Mouse (Mus musculus): ENCODE measurements around the gene Runx2.

DNA sequence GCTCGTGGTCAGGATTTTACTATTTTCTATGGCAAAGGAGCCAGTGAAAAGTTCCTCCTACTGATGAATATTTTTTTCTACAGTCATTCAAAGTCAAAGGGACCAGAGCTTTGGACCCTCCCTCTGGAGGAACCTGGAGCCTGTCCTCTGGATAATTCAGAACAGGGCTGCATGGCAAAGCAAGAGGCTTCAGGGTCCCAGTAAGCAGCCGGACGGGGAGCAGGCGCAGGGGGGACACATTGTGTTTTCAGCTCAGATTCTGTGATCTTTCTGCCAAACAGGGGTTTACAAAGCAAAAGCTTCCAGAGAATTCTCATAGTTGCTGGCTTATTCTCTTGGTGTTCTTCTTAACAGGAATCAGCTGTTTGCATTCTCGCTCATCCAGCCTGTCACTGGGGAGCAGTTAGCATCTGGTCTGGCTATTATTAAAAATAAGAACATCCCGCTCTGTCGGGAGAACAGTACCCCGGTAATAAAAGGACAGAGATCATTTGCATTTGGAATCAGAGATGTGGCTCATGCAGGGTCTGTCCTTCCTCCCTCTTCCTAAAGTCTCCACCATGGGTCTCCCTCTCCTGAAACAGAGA lies 216.6 kb downstream of the Runx2 start:
- no peak for TF ChIP-seq POLR2A (IDR thresholded peaks at IDR 0.05; ENCODE audit: low read depth, low read length)
- TF ChIP-seq CTCF (conservative IDR thresholded peaks at IDR 0.05; ENCODE audit: insufficient read depth, insufficient read length, low read depth, low read length), result no peak
